Mouse (Mus musculus) neural tube, postnatal 0 days (tissue): ENCODE measurements around the gene Col16a1. TPM values are rescaled to one million over a fixed set of nuclear protein-coding genes. Genes with fewer than 3 reads are reported as not detected.

Source experiments
- polyA plus RNA-seq: library from polyadenylated mRNA; unstranded; fragments of >200 nt; fragmentation: Nextera tagmentation; extraction: Ambion mirVana; gene quantifications from 2 replicates; pipeline ENCODE4 v1.2.1, GENCODE M21; 2015

The Col16a1 gene
- 24.9 and 26.5 TPM in 2 replicates for polyA plus RNA-seq

DNA sequence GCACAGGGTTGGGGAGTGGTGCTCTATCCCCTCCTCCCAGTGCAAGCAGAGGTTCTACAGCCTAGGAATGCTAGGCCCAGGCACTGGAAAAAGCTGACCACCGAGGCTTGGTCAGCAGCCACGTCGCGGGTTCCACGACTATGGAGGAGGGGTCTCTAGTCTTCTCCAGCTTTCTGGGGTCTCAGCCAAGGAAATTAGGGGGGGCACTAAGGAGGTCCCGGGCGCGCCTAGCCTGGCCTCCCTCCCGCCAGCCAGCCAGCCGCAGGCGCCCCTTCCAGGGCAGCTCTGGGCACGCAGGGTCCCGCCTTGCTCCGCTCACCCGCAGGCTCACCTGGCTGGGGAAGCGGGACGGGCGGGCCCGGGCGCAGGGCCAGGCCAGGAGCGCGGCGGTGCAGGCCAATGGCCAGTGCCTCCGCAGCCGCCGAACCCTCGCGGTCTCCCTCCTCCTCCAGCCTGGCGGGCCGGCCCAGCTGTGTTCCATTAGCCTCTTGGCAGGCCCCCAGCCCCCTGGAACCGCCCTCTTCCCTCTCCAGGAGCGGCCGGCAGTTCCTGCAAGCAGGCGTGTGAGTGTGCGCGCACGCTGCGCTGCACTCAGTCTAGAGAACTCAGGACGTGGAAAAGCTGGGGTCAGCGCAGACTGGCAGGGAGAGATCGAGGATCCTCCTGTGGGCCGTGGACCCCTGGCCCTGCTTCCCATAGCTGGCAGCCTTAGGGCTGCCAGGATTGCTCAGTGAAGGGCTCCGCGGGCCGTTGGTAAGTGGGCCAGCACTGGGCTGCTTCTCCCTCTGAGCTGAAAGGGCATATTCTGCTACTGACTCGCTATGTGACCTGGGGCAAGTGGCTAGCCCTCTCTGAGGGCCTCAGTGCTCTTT lies at the start of gene Col16a1:
Gene Col16a1 (plus strand): TSS at position 510 of the 872 bp plus-strand sequence.

GRCm38 (mm10) chr4:130102111-130102651 lies 54.5 kb downstream of the Col16a1 start, which contains the start of gene Pef1:
TSS of gene Pef1 (plus strand) at chr4:130102558.

GRCm38 (mm10) chr4:130139214-130139492 lies 91.5 kb downstream of the Col16a1 start, which contains the start of gene Hcrtr1:
TSS of gene Hcrtr1 (minus strand) at chr4:130139359.

Other genes with a start within 250 kb of the Col16a1 start
- gene Ptp4a2, start 236.6 kb upstream of the Col16a1 start, polyA plus RNA-seq: 217 and 265 TPM in 2 replicates
- gene Spocd1, start 118.6 kb upstream of the Col16a1 start, polyA plus RNA-seq: 0.08 and 0.26 TPM in 2 replicates
- gene Adgrb2, start 63.0 kb upstream of the Col16a1 start, polyA plus RNA-seq: 24.3 and 27.7 TPM in 2 replicates
- gene Pef1, start 54.7 kb downstream of the Col16a1 start, polyA plus RNA-seq: 61.9 and 68.9 TPM in 2 replicates
- 14.8 and 18.2 TPM in 2 replicates for gene Hcrtr1, start 91.5 kb downstream of the Col16a1 start, polyA plus RNA-seq
- gene Tinagl1, start 127.3 kb downstream of the Col16a1 start, polyA plus RNA-seq: 6.4 and 7.0 TPM in 2 replicates
- not detected in 2 replicates for gene Gm853, start 174.6 kb downstream of the Col16a1 start, polyA plus RNA-seq
- 7.1 and 11.2 TPM in 2 replicates for gene Serinc2, start 231.4 kb downstream of the Col16a1 start, polyA plus RNA-seq